Mouse (Mus musculus) heart, adult 2 months (tissue): ENCODE results near the gene Fam90a1a.

Source experiments
- CTCF ChIP-seq: fragments of 200-600 bp; IDR thresholded peaks from 2 replicates; pipeline ENCODE4 v1.8.1; 2022; ENCODE audit warnings: antibody characterized with exemption, mild to moderate bottlenecking, moderate library complexity
- EP300 ChIP-seq: fragments of 200-500 bp; IDR thresholded peaks from 2 replicates; pipeline ENCODE4 v1.6.1; 2011; ENCODE audit warnings: low read depth, low read length, control low read depth; ENCODE audit not compliant: insufficient read depth
- POLR2A ChIP-seq: fragments of 200-500 bp; IDR thresholded peaks from 2 replicates; pipeline ENCODE4 v1.6.1; 2011; ENCODE audit warnings: mild to moderate bottlenecking, low read depth, low read length, control low read depth; ENCODE audit not compliant: insufficient read depth

DNA sequence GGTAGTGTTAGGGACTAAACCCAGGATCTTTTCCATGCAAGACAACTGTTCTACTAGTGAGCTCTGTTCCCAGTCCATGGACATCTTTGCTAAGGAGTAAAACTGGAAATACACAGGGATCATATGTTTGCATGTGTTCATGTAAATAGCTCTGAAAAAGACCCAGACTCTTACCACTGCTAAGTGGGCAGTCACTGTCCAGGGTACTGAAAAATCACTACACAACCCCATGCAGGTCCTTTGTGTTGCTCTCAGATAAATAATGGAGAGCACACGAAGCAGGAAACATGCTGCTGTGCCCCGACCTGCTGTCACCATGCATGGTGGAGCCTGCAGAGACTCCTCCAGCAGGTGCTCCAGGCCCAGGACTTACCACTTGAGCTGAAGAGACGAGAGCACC is 36.7 kb downstream of the Fam90a1a start:
- TF ChIP-seq CTCF (no peak), POLR2A (no peak), EP300 (no peak)
